Mouse (Mus musculus) kidney, adult 2 months (tissue): ENCODE data around the gene 1810062G17Rik.

Source experiments
- CTCF ChIP-seq: fragments of 200-500 bp; conservative IDR thresholded peaks from 2 replicates; pipeline ENCODE4 v1.5.1; 2011; ENCODE audit warnings: low read depth, mild to moderate bottlenecking, control low read depth, low read length, moderate library complexity, mixed read lengths; ENCODE audit not compliant: insufficient read depth, insufficient read length
- POLR2A ChIP-seq: fragments of 200-500 bp; IDR thresholded peaks from one replicate; pipeline ENCODE4 v1.6.1; 2011; ENCODE audit warnings: low read depth, low read length, control low read depth

- TF ChIP-seq POLR2A (no peak), CTCF (no peak)
Measured at GRCm38 (mm10) chr3:36462348-36462747, 13.4 kb upstream of the 1810062G17Rik start.
